Comparison of ENCODE assay signal across 17 mouse cellular contexts in genomic region chr3:89276061-89276460, GRCm38 (mm10). TPM values are rescaled to one million over a fixed set of nuclear protein-coding genes. Genes with fewer than 3 reads are reported as not detected.
A peak's percentile ranks its signal among the peaks of the same experiment; 100 is the strongest.
DNase-seq lines count a peak whose midpoint lies in the region; ATAC-seq lines count a peak whose summit lies in the region.
"Had no signal": no experiment of that assay in that cellular context is flagged by ENCODE, and none has a peak within 500 bp of the region (broad histone marks: within the 10 kb centered on the region; RNA-seq: fewer than 3 reads in every experiment).

No protein-coding gene starts in this region.

- no peak overlapping the region for H3K4me2 ChIP-seq in forebrain, embryonic 15.5 days (replicated peaks)
- H3K4me2 ChIP-seq in lung, embryonic 15.5 days = peak overlapping the region; percentile 85
- H3K4me2 ChIP-seq in midbrain, embryonic 11.5 days = no peak overlapping the region
- H3K4me2 ChIP-seq: liver, embryonic 12.5 days had no signal

- peaks cover 75% of the 10 kb centered on the region for H3K27me3 ChIP-seq in forebrain, embryonic 10.5 days (ENCODE audit: poor library complexity, severe bottlenecking)
- H3K27me3 ChIP-seq in forebrain, embryonic 15.5 days = no peaks in the 10 kb centered on the region
- H3K27me3 ChIP-seq in lung, embryonic 15.5 days = peaks cover 4% of the 10 kb centered on the region; the same call in 1 of the 2 replicates
- peaks cover 33% of the 10 kb centered on the region for H3K27me3 ChIP-seq in midbrain, embryonic 11.5 days (ENCODE audit: control insufficient read depth, insufficient read depth, low read length)

- no peak for DNase-seq in forebrain, embryonic 10.5 days (ENCODE audit: extremely low spot score, low spot score)
- DNase-seq in kidney, adult 11 months = peak; percentile 48
- no peak for DNase-seq in kidney, postnatal 14 days
- DNase-seq in lung, adult 18-20 months = no peak
- DNase-seq in kidney, postnatal 36 days = peak; percentile 39 to 65
- DNase-seq in midbrain, embryonic 11.5 days (ENCODE audit: low spot score, missing footprints) = no peak
- DNase-seq: adrenal gland, postnatal 14 days; cerebellum, adult 9-11 months; embryo, embryonic 11 days; layer of hippocampus, adult 9-11 months; lung, postnatal 4 days; midbrain, embryonic 14.5 days; right cerebral cortex, postnatal 25 days had no signal

- ATAC-seq in forebrain, embryonic 15.5 days (replicated peaks) = no peak
- ATAC-seq in lung, embryonic 15.5 days (ENCODE audit: borderline replicate concordance, extremely low read depth, low FRiP score, low TSS enrichment) = no peak
- ATAC-seq in midbrain, embryonic 11.5 days (ENCODE audit: low FRiP score) = no peak
- ATAC-seq: liver, embryonic 12.5 days had no signal

- WGBS in forebrain, embryonic 10.5 days = 93% methylated on average over 13 of the region's 13 CpGs
- WGBS in forebrain, embryonic 15.5 days = 94% methylated on average over 13 of the region's 13 CpGs
- 86% methylated on average over 13 of the region's 13 CpGs for WGBS in lung, embryonic 15.5 days
- WGBS in midbrain, embryonic 11.5 days = 93% methylated on average over 13 of the region's 13 CpGs

- no peak overlapping the region for H3K9ac ChIP-seq in forebrain, embryonic 15.5 days (replicated peaks)
- H3K9ac ChIP-seq in lung, embryonic 15.5 days = no peak overlapping the region
- H3K9ac ChIP-seq in midbrain, embryonic 11.5 days (ENCODE audit: low read length) = no peak overlapping the region
- H3K9ac ChIP-seq: hindbrain, embryonic 12.5 days; liver, embryonic 12.5 days had no signal

- peaks cover 53% of the 10 kb centered on the region for H3K4me1 ChIP-seq in forebrain, embryonic 10.5 days
- peaks cover 28% of the 10 kb centered on the region for H3K4me1 ChIP-seq in forebrain, embryonic 15.5 days
- H3K4me1 ChIP-seq in lung, embryonic 15.5 days = peaks cover 47% of the 10 kb centered on the region
- peaks cover 14% of the 10 kb centered on the region for H3K4me1 ChIP-seq in midbrain, embryonic 11.5 days (ENCODE audit: control insufficient read depth, insufficient read depth, low read length)

- H3K9me3 ChIP-seq in forebrain, embryonic 10.5 days = no peaks in the 10 kb centered on the region
- no peaks in the 10 kb centered on the region for H3K9me3 ChIP-seq in forebrain, embryonic 15.5 days
- no peaks in the 10 kb centered on the region for H3K9me3 ChIP-seq in lung, embryonic 15.5 days
- no peaks in the 10 kb centered on the region for H3K9me3 ChIP-seq in midbrain, embryonic 11.5 days (ENCODE audit: control insufficient read depth, low read length)
- H3K9me3 ChIP-seq: hindbrain, embryonic 12.5 days; liver, embryonic 12.5 days had no signal

- H3K27ac ChIP-seq in forebrain, embryonic 10.5 days = no peak overlapping the region
- no peak overlapping the region for H3K27ac ChIP-seq in forebrain, embryonic 15.5 days (replicated peaks)
- H3K27ac ChIP-seq in lung, embryonic 15.5 days = no peak overlapping the region
- H3K27ac ChIP-seq in midbrain, embryonic 11.5 days (ENCODE audit: low read depth, low read length) = no peak overlapping the region
- H3K27ac ChIP-seq: hindbrain, embryonic 12.5 days; liver, embryonic 12.5 days had no signal

- H3K4me3 ChIP-seq in forebrain, embryonic 10.5 days = peak overlapping the region; percentile 5; the same call in 1 of the 2 replicates
- H3K4me3 ChIP-seq in forebrain, embryonic 15.5 days = no peak overlapping the region
- H3K4me3 ChIP-seq in lung, embryonic 15.5 days = no peak overlapping the region
- no peak overlapping the region for H3K4me3 ChIP-seq in midbrain, embryonic 11.5 days (ENCODE audit: low read depth, low read length)
- H3K4me3 ChIP-seq: hindbrain, embryonic 12.5 days; liver, embryonic 12.5 days had no signal

- no peaks in the 10 kb centered on the region for H3K36me3 ChIP-seq in forebrain, embryonic 10.5 days (replicated peaks)
- no peaks in the 10 kb centered on the region for H3K36me3 ChIP-seq in forebrain, embryonic 15.5 days
- peaks cover 31% of the 10 kb centered on the region for H3K36me3 ChIP-seq in lung, embryonic 15.5 days
- H3K36me3 ChIP-seq in midbrain, embryonic 11.5 days (ENCODE audit: control insufficient read depth, insufficient read depth, low read length) = no peaks in the 10 kb centered on the region
- H3K36me3 ChIP-seq: hindbrain, embryonic 12.5 days; liver, embryonic 12.5 days had no signal

RNA-seq across cellular contexts. Expression of gene Efna1, which starts 4.9 kb away (rescaled TPM):
- polyA plus RNA-seq in forebrain, embryonic 10.5 days (2016; fragmentation: Nextera tagmentation; extraction: Ambion mirVana) = 12.9 and 13.2 TPM in 2 replicates
- polyA plus RNA-seq in forebrain, embryonic 15.5 days (2015; fragmentation: Nextera tagmentation; extraction: Ambion mirVana) = 9.2 and 9.9 TPM in 2 replicates
- 89.7 and 94.5 TPM in 2 replicates for polyA plus RNA-seq in lung, embryonic 15.5 days (2015; fragmentation: Nextera tagmentation; extraction: Ambion mirVana)
- polyA plus RNA-seq in midbrain, embryonic 11.5 days (2014; fragmentation: Nextera tagmentation; extraction: Ambion mirVana) = 12.2 and 12.5 TPM in 2 replicates

RNA-seq across cellular contexts. Expression of gene Slc50a1, which starts 5.7 kb away (rescaled TPM):
- polyA plus RNA-seq in forebrain, embryonic 10.5 days (2016; fragmentation: Nextera tagmentation; extraction: Ambion mirVana) = 25.1 and 26.0 TPM in 2 replicates
- polyA plus RNA-seq in forebrain, embryonic 15.5 days (2015; fragmentation: Nextera tagmentation; extraction: Ambion mirVana) = 35.4 and 40.6 TPM in 2 replicates
- 62.3 and 65.4 TPM in 2 replicates for polyA plus RNA-seq in lung, embryonic 15.5 days (2015; fragmentation: Nextera tagmentation; extraction: Ambion mirVana)
- polyA plus RNA-seq in midbrain, embryonic 11.5 days (2014; fragmentation: Nextera tagmentation; extraction: Ambion mirVana) = 33.0 and 34.7 TPM in 2 replicates

RNA-seq across cellular contexts. Expression of gene Dpm3, which starts 16.9 kb away (rescaled TPM):
- 76.7 and 78.6 TPM in 2 replicates for polyA plus RNA-seq in forebrain, embryonic 10.5 days (2016; fragmentation: Nextera tagmentation; extraction: Ambion mirVana)
- 76.5 and 89.6 TPM in 2 replicates for polyA plus RNA-seq in forebrain, embryonic 15.5 days (2015; fragmentation: Nextera tagmentation; extraction: Ambion mirVana)
- 122 and 130 TPM in 2 replicates for polyA plus RNA-seq in lung, embryonic 15.5 days (2015; fragmentation: Nextera tagmentation; extraction: Ambion mirVana)
- polyA plus RNA-seq in midbrain, embryonic 11.5 days (2014; fragmentation: Nextera tagmentation; extraction: Ambion mirVana) = 83.0 and 87.2 TPM in 2 replicates

RNA-seq across cellular contexts. Expression of gene Trim46, which starts 30.0 kb away (rescaled TPM):
- polyA plus RNA-seq in forebrain, embryonic 10.5 days (2016; fragmentation: Nextera tagmentation; extraction: Ambion mirVana) = 4.4 and 5.4 TPM in 2 replicates
- 57.7 and 58.7 TPM in 2 replicates for polyA plus RNA-seq in forebrain, embryonic 15.5 days (2015; fragmentation: Nextera tagmentation; extraction: Ambion mirVana)
- 7.2 and 7.9 TPM in 2 replicates for polyA plus RNA-seq in lung, embryonic 15.5 days (2015; fragmentation: Nextera tagmentation; extraction: Ambion mirVana)
- polyA plus RNA-seq in midbrain, embryonic 11.5 days (2014; fragmentation: Nextera tagmentation; extraction: Ambion mirVana) = 7.1 and 8.5 TPM in 2 replicates

RNA-seq across cellular contexts. Expression of gene Krtcap2, which starts 30.3 kb away (rescaled TPM):
- polyA plus RNA-seq in forebrain, embryonic 10.5 days (2016; fragmentation: Nextera tagmentation; extraction: Ambion mirVana) = 260 and 275 TPM in 2 replicates
- 192 and 205 TPM in 2 replicates for polyA plus RNA-seq in forebrain, embryonic 15.5 days (2015; fragmentation: Nextera tagmentation; extraction: Ambion mirVana)
- 282 and 311 TPM in 2 replicates for polyA plus RNA-seq in lung, embryonic 15.5 days (2015; fragmentation: Nextera tagmentation; extraction: Ambion mirVana)
- polyA plus RNA-seq in midbrain, embryonic 11.5 days (2014; fragmentation: Nextera tagmentation; extraction: Ambion mirVana) = 261 and 270 TPM in 2 replicates

Comparison
In these comparisons a context has a peak if more than half of its experiments do, and no peak if none do; other contexts are left out.
1. DNase-seq: peak in kidney, adult 11 months (single experiment) and kidney, postnatal 36 days (2 of 2); none in forebrain, embryonic 10.5 days (single experiment), kidney, postnatal 14 days (single experiment), lung, adult 18-20 months (0 of 2) and midbrain, embryonic 11.5 days (single experiment).